Comparison of ENCODE assay signal across 9 mouse cellular contexts in genomic region chr5:113607941-113608431, GRCm38 (mm10). TPM values are rescaled to one million over a fixed set of nuclear protein-coding genes. Genes with fewer than 3 reads are reported as not detected.
DNase-seq lines count a peak whose midpoint lies in the region; ATAC-seq lines count a peak whose summit lies in the region.
"Had no signal": no experiment of that assay in that cellular context is flagged by ENCODE, and none has a peak within 500 bp of the region (broad histone marks: within the 10 kb centered on the region; RNA-seq: fewer than 3 reads in every experiment).

No protein-coding gene starts in this region.

- ATAC-seq in midbrain, embryonic 13.5 days: no peak
- ATAC-seq in hindbrain, embryonic 14.5 days (ENCODE audit: low FRiP score): no peak
- 0 out of 2 replicates have a peak, but pooled peaks have one; percentile 58 for ATAC-seq in neural tube, embryonic 12.5 days (ENCODE audit: low FRiP score, low read depth)

- no peak overlapping the region for H3K9ac ChIP-seq in midbrain, embryonic 13.5 days (replicated peaks)
- no peak overlapping the region for H3K9ac ChIP-seq in hindbrain, embryonic 14.5 days
- H3K9ac ChIP-seq in neural tube, embryonic 12.5 days: no peak overlapping the region
- H3K9ac ChIP-seq: midbrain, embryonic 12.5 days had no signal

- peak; percentile 18 to 46 for DNase-seq in adrenal gland, adult (ENCODE audit: inconsistent age in 2 of 2, low spot score in 1 of 2)
- no peak for DNase-seq in adrenal gland, adult 2 months
- no peak for DNase-seq in midbrain, embryonic 10.5 days (ENCODE audit: low spot score)
- no peak for DNase-seq in hindbrain, embryonic 14.5 days (ENCODE audit: low spot score)
- no peak for DNase-seq in thymus, postnatal 36 days
- DNase-seq in left cerebral cortex, postnatal 36 days (ENCODE audit: low spot score in 2 of 2): no peak

- H3K27me3 ChIP-seq in midbrain, embryonic 10.5 days (ENCODE audit: low read depth, poor library complexity, severe bottlenecking): no peaks in the 10 kb centered on the region; the same call in 1 of the 2 replicates
- H3K27me3 ChIP-seq in midbrain, embryonic 13.5 days: no peaks in the 10 kb centered on the region
- no peaks in the 10 kb centered on the region for H3K27me3 ChIP-seq in hindbrain, embryonic 14.5 days (ENCODE audit: control insufficient read depth, insufficient read depth, low read length)
- no peaks in the 10 kb centered on the region for H3K27me3 ChIP-seq in neural tube, embryonic 12.5 days (replicated peaks)
- H3K27me3 ChIP-seq: midbrain, embryonic 12.5 days had no signal

- H3K4me2 ChIP-seq in midbrain, embryonic 13.5 days (replicated peaks): no peak overlapping the region
- H3K4me2 ChIP-seq in hindbrain, embryonic 14.5 days (replicated peaks): no peak overlapping the region
- H3K4me2 ChIP-seq in neural tube, embryonic 12.5 days (replicated peaks): 0 out of 2 replicates have a peak overlapping the region, but pooled peaks have one; percentile 3
- H3K4me2 ChIP-seq: midbrain, embryonic 12.5 days had no signal

- WGBS in midbrain, embryonic 10.5 days: 29% methylated on average over 13 of the region's 13 CpGs
- 35% methylated on average over 13 of the region's 13 CpGs for WGBS in midbrain, embryonic 13.5 days
- 25% methylated on average over 13 of the region's 13 CpGs for WGBS in hindbrain, embryonic 14.5 days
- WGBS in neural tube, embryonic 12.5 days: 15% methylated on average over 13 of the region's 13 CpGs

- H3K4me1 ChIP-seq in midbrain, embryonic 10.5 days: peaks cover 39% of the 10 kb centered on the region
- H3K4me1 ChIP-seq in midbrain, embryonic 13.5 days (replicated peaks): peaks cover 26% of the 10 kb centered on the region
- H3K4me1 ChIP-seq in hindbrain, embryonic 14.5 days (replicated peaks; ENCODE audit: control insufficient read depth, insufficient read depth, low read length): 0 out of 2 replicates have a peak, but pooled peaks cover 5% of the 10 kb centered on the region
- peaks cover 29% of the 10 kb centered on the region for H3K4me1 ChIP-seq in neural tube, embryonic 12.5 days

- H3K36me3 ChIP-seq in midbrain, embryonic 10.5 days: no peaks in the 10 kb centered on the region
- H3K36me3 ChIP-seq in midbrain, embryonic 13.5 days: no peaks in the 10 kb centered on the region
- H3K36me3 ChIP-seq in hindbrain, embryonic 14.5 days (replicated peaks; ENCODE audit: control insufficient read depth, insufficient read depth): no peaks in the 10 kb centered on the region
- no peaks in the 10 kb centered on the region for H3K36me3 ChIP-seq in neural tube, embryonic 12.5 days
- H3K36me3 ChIP-seq: midbrain, embryonic 12.5 days had no signal

- intact Hi-C loops in left cerebral cortex, postnatal 36 days (cut with DNase I): no loop called here

- H3K4me3 ChIP-seq in midbrain, embryonic 10.5 days: no peak overlapping the region
- no peak overlapping the region for H3K4me3 ChIP-seq in midbrain, embryonic 13.5 days (replicated peaks)
- no peak overlapping the region for H3K4me3 ChIP-seq in hindbrain, embryonic 14.5 days (replicated peaks; ENCODE audit: low read length)
- no peak overlapping the region for H3K4me3 ChIP-seq in neural tube, embryonic 12.5 days
- H3K4me3 ChIP-seq: midbrain, embryonic 12.5 days had no signal

- no peaks in the 10 kb centered on the region for H3K9me3 ChIP-seq in midbrain, embryonic 10.5 days (replicated peaks)
- H3K9me3 ChIP-seq in midbrain, embryonic 13.5 days: no peaks in the 10 kb centered on the region
- H3K9me3 ChIP-seq in hindbrain, embryonic 14.5 days (ENCODE audit: control insufficient read depth, low read length): no peaks in the 10 kb centered on the region
- no peaks in the 10 kb centered on the region for H3K9me3 ChIP-seq in neural tube, embryonic 12.5 days
- H3K9me3 ChIP-seq: midbrain, embryonic 12.5 days had no signal

- peak overlapping the region; percentile 69 for H3K27ac ChIP-seq in midbrain, embryonic 10.5 days (replicated peaks)
- no peak overlapping the region for H3K27ac ChIP-seq in midbrain, embryonic 13.5 days
- H3K27ac ChIP-seq in hindbrain, embryonic 14.5 days: 0 out of 2 replicates have a peak overlapping the region, but pooled peaks have one; percentile 38
- peak overlapping the region; percentile 43 for H3K27ac ChIP-seq in neural tube, embryonic 12.5 days
- H3K27ac ChIP-seq: midbrain, embryonic 12.5 days had no signal

RNA-seq across cellular contexts. Expression of gene Cmklr1, which starts 42.2 kb away (rescaled TPM):
- 10 to 100 TPM; 25.3 to 25.7 TPM for total RNA-seq in adrenal gland, adult 2 months (2021)
- polyA plus RNA-seq in adrenal gland, adult 2 months (2012; rRNA removed): 61.3 and 75.6 TPM in 2 replicates
- 0.58 and 1.1 TPM in 2 replicates for polyA plus RNA-seq in midbrain, embryonic 10.5 days (2016; fragmentation: Nextera tagmentation; extraction: Ambion mirVana)
- polyA plus RNA-seq in midbrain, embryonic 13.5 days (2015; fragmentation: Nextera tagmentation; extraction: Ambion mirVana): 1.4 and 2.5 TPM in 2 replicates
- 1.7 and 2.7 TPM in 2 replicates for polyA plus RNA-seq in hindbrain, embryonic 14.5 days (2014; fragmentation: Nextera tagmentation; extraction: Ambion mirVana)
- polyA plus RNA-seq in neural tube, embryonic 12.5 days (2016; fragmentation: Nextera tagmentation; extraction: Ambion mirVana): 2.2 and 2.3 TPM in 2 replicates
- total RNA-seq in left cerebral cortex, postnatal 36 days (2021): 1 to 10 TPM; 2.8 to 7.7 TPM

Comparison
In these comparisons a context has a peak if more than half of its experiments do, and no peak if none do; other contexts are left out.
1. DNase-seq: peak in adrenal gland, adult (2 of 2); none in adrenal gland, adult 2 months (single experiment), midbrain, embryonic 10.5 days (single experiment), hindbrain, embryonic 14.5 days (single experiment), thymus, postnatal 36 days (0 of 2) and left cerebral cortex, postnatal 36 days (0 of 2).
2. RNA of gene Cmklr1, which starts 42.2 kb away (polyA plus RNA-seq): 61.3 to 75.6 TPM in adrenal gland, adult 2 months; 1.7 to 2.7 TPM in hindbrain, embryonic 14.5 days, 1.4 to 2.5 TPM in midbrain, embryonic 13.5 days, 2.2 to 2.3 TPM in neural tube, embryonic 12.5 days and 0.58 to 1.1 TPM in midbrain, embryonic 10.5 days; every median in the first group is over 10 times any median in the second.